Mouse (Mus musculus): ENCODE measurements around the gene Fdx1l. TPM values are rescaled to one million over a fixed set of nuclear protein-coding genes. Genes with fewer than 3 reads are reported as not detected.

The Fdx1l gene
- polyA plus RNA-seq, 1 experiment from 2014 or later: 60.8 TPM

GRCm38 (mm10) chr9:21028560-21029110, 44.8 kb downstream of the Fdx1l start:
- no peak for ATAC-seq (ENCODE audit: low read depth)
- H3K4me1 ChIP-seq (ENCODE audit: control insufficient read depth, insufficient read depth, low read length): peaks cover 33% of the 10 kb centered on the region
- H3K4me3 ChIP-seq (ENCODE audit: low read depth, low read length): no peak overlapping the region
- H3K9me3 ChIP-seq (ENCODE audit: control insufficient read depth, low read length): no peaks in the 10 kb centered on the region
- H3K27me3 ChIP-seq (replicated peaks; ENCODE audit: control insufficient read depth, insufficient read depth, low read length): peaks cover 47% of the 10 kb centered on the region
- 59% methylated on average over 6 of the region's 6 CpGs for WGBS
- no peaks in the 10 kb centered on the region for H3K36me3 ChIP-seq (ENCODE audit: control insufficient read depth, insufficient read depth, low read length)
- H3K4me2 ChIP-seq (ENCODE audit: low read depth, low read length): no peak overlapping the region; the same call in 1 of the 2 replicates
- H3K27ac ChIP-seq (replicated peaks; ENCODE audit: low read depth, low read length): no peak overlapping the region
- H3K9ac ChIP-seq (ENCODE audit: low read depth, low read length): no peak overlapping the region
- DNase-seq (ENCODE audit: low spot score): no peak

- no peak overlapping the region for H3K4me2 ChIP-seq (ENCODE audit: low read depth, low read length)
- ATAC-seq (ENCODE audit: low read depth) (no peak), DNase-seq (ENCODE audit: low spot score) (no peak)
- H3K9me3 ChIP-seq (ENCODE audit: control insufficient read depth, low read length): no peaks in the 10 kb centered on the region
- WGBS: 58% methylated on average over 8 of the region's 8 CpGs
- H3K9ac ChIP-seq (ENCODE audit: low read depth, low read length): no peak overlapping the region
- no peak overlapping the region for H3K4me3 ChIP-seq (ENCODE audit: low read depth, low read length)
- peaks cover 39% of the 10 kb centered on the region for H3K27me3 ChIP-seq (replicated peaks; ENCODE audit: control insufficient read depth, insufficient read depth, low read length)
- no peaks in the 10 kb centered on the region for H3K36me3 ChIP-seq (ENCODE audit: control insufficient read depth, insufficient read depth, low read length)
- no peak overlapping the region for H3K27ac ChIP-seq (replicated peaks; ENCODE audit: low read depth, low read length)
- H3K4me1 ChIP-seq (ENCODE audit: control insufficient read depth, insufficient read depth, low read length): peaks cover 27% of the 10 kb centered on the region
Observed at GRCm38 (mm10) chr9:21027774-21028290, 45.6 kb downstream of the Fdx1l start.

- Histone ChIP-seq H3K4me3 (ENCODE audit: low read depth, low read length) (no peak overlapping the region), H3K9me3 (ENCODE audit: control insufficient read depth, low read length) (no peaks in the 10 kb centered on the region), H3K4me2 (ENCODE audit: low read depth, low read length) (no peak overlapping the region), H3K27ac (replicated peaks; ENCODE audit: low read depth, low read length) (no peak overlapping the region), H3K9ac (ENCODE audit: low read depth, low read length) (no peak overlapping the region), H3K27me3 (replicated peaks; ENCODE audit: control insufficient read depth, insufficient read depth, low read length) (peaks cover 29% of the 10 kb centered on the region), H3K36me3 (ENCODE audit: control insufficient read depth, insufficient read depth, low read length) (no peaks in the 10 kb centered on the region), H3K4me1 (ENCODE audit: control insufficient read depth, insufficient read depth, low read length) (peaks cover 18% of the 10 kb centered on the region)
- ATAC-seq (ENCODE audit: low read depth) (no peak), DNase-seq (ENCODE audit: low spot score) (no peak)
- WGBS: 82% methylated on average over 12 of the region's 12 CpGs
Observed at GRCm38 (mm10) chr9:21026849-21027248, 46.6 kb downstream of the Fdx1l start.

GRCm38 (mm10) chr9:21025258-21025810, 48.1 kb downstream of the Fdx1l start:
- Histone ChIP-seq H3K4me1 (ENCODE audit: control insufficient read depth, insufficient read depth, low read length) (peaks cover 12% of the 10 kb centered on the region; the same call in 1 of the 2 replicates), H3K9me3 (ENCODE audit: control insufficient read depth, low read length) (no peaks in the 10 kb centered on the region), H3K4me3 (ENCODE audit: low read depth, low read length) (no peak overlapping the region), H3K4me2 (ENCODE audit: low read depth, low read length) (no peak overlapping the region), H3K9ac (ENCODE audit: low read depth, low read length) (0 out of 2 replicates have a peak overlapping the region, but pooled peaks have one; percentile 40), H3K27ac (replicated peaks; ENCODE audit: low read depth, low read length) (no peak overlapping the region), H3K36me3 (ENCODE audit: control insufficient read depth, insufficient read depth, low read length) (no peaks in the 10 kb centered on the region), H3K27me3 (replicated peaks; ENCODE audit: control insufficient read depth, insufficient read depth, low read length) (peaks cover 25% of the 10 kb centered on the region)
- no peak for ATAC-seq (ENCODE audit: low read depth)
- DNase-seq (ENCODE audit: low spot score): no peak
- 65% methylated on average over 19 of the region's 19 CpGs for WGBS

GRCm38 (mm10) chr9:21022726-21023125, 50.7 kb downstream of the Fdx1l start:
- Histone ChIP-seq H3K4me3 (ENCODE audit: low read depth, low read length) (no peak overlapping the region), H3K27me3 (replicated peaks; ENCODE audit: control insufficient read depth, insufficient read depth, low read length) (peaks cover 2% of the 10 kb centered on the region; the same call in 1 of the 2 replicates), H3K9ac (ENCODE audit: low read depth, low read length) (no peak overlapping the region), H3K36me3 (ENCODE audit: control insufficient read depth, insufficient read depth, low read length) (no peaks in the 10 kb centered on the region), H3K9me3 (ENCODE audit: control insufficient read depth, low read length) (no peaks in the 10 kb centered on the region), H3K27ac (replicated peaks; ENCODE audit: low read depth, low read length) (no peak overlapping the region), H3K4me1 (ENCODE audit: control insufficient read depth, insufficient read depth, low read length) (no peaks in the 10 kb centered on the region), H3K4me2 (ENCODE audit: low read depth, low read length) (no peak overlapping the region)
- DNase-seq (ENCODE audit: low spot score) (no peak), ATAC-seq (ENCODE audit: low read depth) (no peak)
- WGBS: 77% methylated on average over 1 of the region's 1 CpGs

GRCm38 (mm10) chr9:21022288-21022687, 51.1 kb downstream of the Fdx1l start:
- no peak overlapping the region for H3K27ac ChIP-seq (replicated peaks; ENCODE audit: low read depth, low read length)
- H3K9ac ChIP-seq (ENCODE audit: low read depth, low read length): no peak overlapping the region
- H3K4me2 ChIP-seq (ENCODE audit: low read depth, low read length): no peak overlapping the region
- H3K4me1 ChIP-seq (ENCODE audit: control insufficient read depth, insufficient read depth, low read length): no peaks in the 10 kb centered on the region
- DNase-seq (ENCODE audit: low spot score) (peak; percentile 55), ATAC-seq (ENCODE audit: low read depth) (peak; percentile 60; the same call in 1 of the 2 replicates)
- peaks cover 4% of the 10 kb centered on the region for H3K27me3 ChIP-seq (replicated peaks; ENCODE audit: control insufficient read depth, insufficient read depth, low read length)
- no peaks in the 10 kb centered on the region for H3K36me3 ChIP-seq (ENCODE audit: control insufficient read depth, insufficient read depth, low read length)
- WGBS: 48% methylated on average over 6 of the region's 6 CpGs
- no peaks in the 10 kb centered on the region for H3K9me3 ChIP-seq (ENCODE audit: control insufficient read depth, low read length)
- no peak overlapping the region for H3K4me3 ChIP-seq (ENCODE audit: low read depth, low read length)

GRCm38 (mm10) chr9:21021363-21021762, 52.1 kb downstream of the Fdx1l start:
- Histone ChIP-seq H3K36me3 (ENCODE audit: control insufficient read depth, insufficient read depth, low read length) (no peaks in the 10 kb centered on the region), H3K4me3 (ENCODE audit: low read depth, low read length) (no peak overlapping the region), H3K27ac (replicated peaks; ENCODE audit: low read depth, low read length) (no peak overlapping the region), H3K4me2 (ENCODE audit: low read depth, low read length) (no peak overlapping the region), H3K9ac (ENCODE audit: low read depth, low read length) (no peak overlapping the region), H3K9me3 (ENCODE audit: control insufficient read depth, low read length) (no peaks in the 10 kb centered on the region), H3K4me1 (ENCODE audit: control insufficient read depth, insufficient read depth, low read length) (no peaks in the 10 kb centered on the region), H3K27me3 (replicated peaks; ENCODE audit: control insufficient read depth, insufficient read depth, low read length) (peaks cover 13% of the 10 kb centered on the region)
- DNase-seq (ENCODE audit: low spot score) (no peak), ATAC-seq (ENCODE audit: low read depth) (no peak)
- 82% methylated on average over 3 of the region's 3 CpGs for WGBS

- Histone ChIP-seq H3K27me3 (replicated peaks; ENCODE audit: control insufficient read depth, insufficient read depth, low read length) (peaks cover 33% of the 10 kb centered on the region), H3K4me1 (ENCODE audit: control insufficient read depth, insufficient read depth, low read length) (no peaks in the 10 kb centered on the region), H3K36me3 (ENCODE audit: control insufficient read depth, insufficient read depth, low read length) (no peaks in the 10 kb centered on the region), H3K9ac (ENCODE audit: low read depth, low read length) (no peak overlapping the region), H3K27ac (replicated peaks; ENCODE audit: low read depth, low read length) (no peak overlapping the region), H3K4me2 (ENCODE audit: low read depth, low read length) (no peak overlapping the region), H3K9me3 (ENCODE audit: control insufficient read depth, low read length) (no peaks in the 10 kb centered on the region), H3K4me3 (ENCODE audit: low read depth, low read length) (no peak overlapping the region)
- ATAC-seq (ENCODE audit: low read depth) (no peak), DNase-seq (ENCODE audit: low spot score) (no peak)
- 68% methylated on average over 2 of the region's 2 CpGs for WGBS
Observed at GRCm38 (mm10) chr9:21018600-21018999, 54.8 kb downstream of the Fdx1l start.
